Mouse (Mus musculus) neural tube, embryonic 12.5 days (tissue): Measurements from ENCODE around the gene Slc25a13. TPM values are rescaled to one million over a fixed set of nuclear protein-coding genes. Genes with fewer than 3 reads are reported as not detected.

ENCODE experiments used
- ATAC-seq: fragments of 200-750 bp; cut with Nextera tagmentation; 2 replicates; pipeline ENCODE4 v1.8.0; 2017; ENCODE audit warnings: low read depth, mild to moderate bottlenecking, moderate TSS enrichment, moderate library complexity; ENCODE audit not compliant: low FRiP score
- H3K27ac ChIP-seq: fragments of 300-500 bp; sonication (generic); 2 replicates; pipeline ENCODE4 v1.5.1; 2016
- H3K27me3 ChIP-seq: fragments of 300-500 bp; sonication (generic); replicated peaks from 2 replicates; pipeline ENCODE4 v1.6.1; 2016; ENCODE audit warnings: mild to moderate bottlenecking
- H3K36me3 ChIP-seq: fragments of 300-500 bp; sonication (generic); 2 replicates; pipeline ENCODE4 v1.6.1; 2016; ENCODE audit warnings: mild to moderate bottlenecking
- H3K4me1 ChIP-seq: fragments of 300-500 bp; sonication (generic); 2 replicates; pipeline ENCODE4 v1.6.1; 2016
- H3K4me2 ChIP-seq: fragments of 300-500 bp; sonication (generic); replicated peaks from 2 replicates; pipeline ENCODE4 v1.6.1; 2016; ENCODE audit warnings: mild to moderate bottlenecking
- H3K4me3 ChIP-seq: fragments of 300-500 bp; sonication (generic); 2 replicates; pipeline ENCODE4 v1.5.1; 2016
- H3K9ac ChIP-seq: fragments of 300-500 bp; sonication (generic); 2 replicates; pipeline ENCODE4 v1.6.1; 2016; ENCODE audit warnings: mild to moderate bottlenecking
- H3K9me3 ChIP-seq: fragments of 300-500 bp; sonication (generic); 2 replicates; pipeline ENCODE4 v1.6.1; 2016; ENCODE audit warnings: mild to moderate bottlenecking
- WGBS: fragments of 180-500 bp; shearing (Covaris S2); methylation state at CpG from one replicate; pipeline ENCODE4 v1.1.7; 2016; 5-methylcytosine and 5-hydroxymethylcytosine counted together
- polyA plus RNA-seq: library from polyadenylated mRNA; unstranded; fragments of >200 nt; fragmentation: Nextera tagmentation; extraction: Ambion mirVana; gene quantifications from 2 replicates; pipeline ENCODE4 v1.2.1, GENCODE M21; 2016

The Slc25a13 gene
- 17.4 and 17.9 TPM in 2 replicates for polyA plus RNA-seq

- Histone ChIP-seq H3K27ac (no peak within 1 kb of the TSS), H3K9me3 (no peaks in the 10 kb centered on the region), H3K9ac (peak within 1 kb of the TSS; percentile 66), H3K4me1 (peaks cover 10% of the 10 kb centered on the region; the same call in 1 of the 2 replicates), H3K4me2 (peak within 1 kb of the TSS; percentile 91), H3K36me3 (no peaks in the 10 kb centered on the region), H3K27me3 (no peaks in the 10 kb centered on the region), H3K4me3 (peak within 1 kb of the TSS; percentile 66)
- under 1% methylated on average over 51 of the region's 51 CpGs for WGBS
- ATAC-seq = peak; percentile 96
These were observed at the start of gene Slc25a13 for GRCm38 (mm10) chr6:6216507-6217285. TSS of gene Slc25a13 (minus strand) at chr6:6217173.

GRCm38 (mm10) chr6:6265761-6266160 is 48.8 kb upstream of the Slc25a13 start:
- Histone ChIP-seq H3K9me3 (no peaks in the 10 kb centered on the region), H3K36me3 (no peaks in the 10 kb centered on the region), H3K4me3 (no peak overlapping the region), H3K9ac (no peak overlapping the region), H3K27ac (no peak overlapping the region), H3K27me3 (no peaks in the 10 kb centered on the region), H3K4me1 (no peaks in the 10 kb centered on the region), H3K4me2 (no peak overlapping the region)
- no peak for ATAC-seq
- WGBS = 84% methylated on average over 7 of the region's 7 CpGs

- H3K9ac ChIP-seq = no peak overlapping the region
- no peak for ATAC-seq
- 90% methylated on average over 4 of the region's 4 CpGs for WGBS
These were observed 46.4 kb upstream of the Slc25a13 start for GRCm38 (mm10) chr6:6263293-6263911.

GRCm38 (mm10) chr6:6260917-6261316 is 43.9 kb upstream of the Slc25a13 start:
- H3K36me3 ChIP-seq = no peaks in the 10 kb centered on the region
- ATAC-seq = no peak
- H3K4me1 ChIP-seq = no peaks in the 10 kb centered on the region
- H3K27me3 ChIP-seq = no peaks in the 10 kb centered on the region
- H3K9me3 ChIP-seq = no peaks in the 10 kb centered on the region
- H3K4me2 ChIP-seq = no peak overlapping the region
- no peak overlapping the region for H3K4me3 ChIP-seq
- H3K9ac ChIP-seq = no peak overlapping the region
- H3K27ac ChIP-seq = no peak overlapping the region
- 52% methylated on average over 4 of the region's 4 CpGs for WGBS

More at GRCm38 (mm10) chr6:6263293-6263911, 46.4 kb upstream of the Slc25a13 start:
- Histone ChIP-seq H3K9me3 (no peaks in the 10 kb centered on the region), H3K4me2 (no peak overlapping the region), H3K4me3 (no peak overlapping the region), H3K27ac (no peak overlapping the region), H3K36me3 (no peaks in the 10 kb centered on the region), H3K27me3 (no peaks in the 10 kb centered on the region), H3K4me1 (no peaks in the 10 kb centered on the region)

GRCm38 (mm10) chr6:6248500-6248899 is 31.5 kb upstream of the Slc25a13 start:
- 59% methylated on average over 7 of the region's 7 CpGs for WGBS
- no peaks in the 10 kb centered on the region for H3K4me1 ChIP-seq

GRCm38 (mm10) chr6:6243828-6244227 is 26.9 kb upstream of the Slc25a13 start:
- Histone ChIP-seq H3K9ac (no peak overlapping the region), H3K4me2 (no peak overlapping the region), H3K9me3 (no peaks in the 10 kb centered on the region), H3K4me3 (no peak overlapping the region), H3K27ac (no peak overlapping the region), H3K27me3 (no peaks in the 10 kb centered on the region), H3K4me1 (no peaks in the 10 kb centered on the region), H3K36me3 (no peaks in the 10 kb centered on the region)
- WGBS = 81% methylated on average over 1 of the region's 1 CpGs
- ATAC-seq = no peak

More at GRCm38 (mm10) chr6:6248500-6248899, 31.5 kb upstream of the Slc25a13 start:
- Histone ChIP-seq H3K9ac (no peak overlapping the region), H3K4me3 (no peak overlapping the region), H3K4me2 (no peak overlapping the region), H3K36me3 (no peaks in the 10 kb centered on the region), H3K27ac (no peak overlapping the region), H3K9me3 (no peaks in the 10 kb centered on the region), H3K27me3 (no peaks in the 10 kb centered on the region)
- ATAC-seq = no peak

- no peak overlapping the region for H3K4me2 ChIP-seq
- ATAC-seq = no peak
- no peaks in the 10 kb centered on the region for H3K36me3 ChIP-seq
- no peaks in the 10 kb centered on the region for H3K9me3 ChIP-seq
- no peak overlapping the region for H3K27ac ChIP-seq
- no peak overlapping the region for H3K9ac ChIP-seq
- no peaks in the 10 kb centered on the region for H3K27me3 ChIP-seq
- WGBS = 78% methylated on average over 7 of the region's 7 CpGs
- no peaks in the 10 kb centered on the region for H3K4me1 ChIP-seq
- H3K4me3 ChIP-seq = no peak overlapping the region
These were observed 25.1 kb upstream of the Slc25a13 start for GRCm38 (mm10) chr6:6242114-6242513.

- no peak overlapping the region for H3K4me3 ChIP-seq
- no peaks in the 10 kb centered on the region for H3K4me1 ChIP-seq
- H3K27me3 ChIP-seq = no peaks in the 10 kb centered on the region
- no peak overlapping the region for H3K27ac ChIP-seq
- 93% methylated on average over 2 of the region's 2 CpGs for WGBS
- H3K9me3 ChIP-seq = no peaks in the 10 kb centered on the region
- H3K36me3 ChIP-seq = no peaks in the 10 kb centered on the region
- H3K4me2 ChIP-seq = no peak overlapping the region
- no peak overlapping the region for H3K9ac ChIP-seq
- ATAC-seq = no peak
These were observed 19.9 kb upstream of the Slc25a13 start for GRCm38 (mm10) chr6:6236788-6237298.

- H3K4me2 ChIP-seq = no peak overlapping the region
- no peaks in the 10 kb centered on the region for H3K9me3 ChIP-seq
- ATAC-seq = no peak
- H3K9ac ChIP-seq = no peak overlapping the region
- H3K4me3 ChIP-seq = no peak overlapping the region
- WGBS = 98% methylated on average over 2 of the region's 2 CpGs
- H3K4me1 ChIP-seq = no peaks in the 10 kb centered on the region
- H3K27me3 ChIP-seq = no peaks in the 10 kb centered on the region
- no peaks in the 10 kb centered on the region for H3K36me3 ChIP-seq
- no peak overlapping the region for H3K27ac ChIP-seq
These were observed 13.3 kb upstream of the Slc25a13 start for GRCm38 (mm10) chr6:6230262-6230661.

GRCm38 (mm10) chr6:6222721-6223120 is 5.7 kb upstream of the Slc25a13 start:
- H3K27me3 ChIP-seq = no peaks in the 10 kb centered on the region
- WGBS = 83% methylated on average over 7 of the region's 7 CpGs
- no peak for ATAC-seq
- no peaks in the 10 kb centered on the region for H3K4me1 ChIP-seq
- H3K4me3 ChIP-seq = no peak overlapping the region
- no peaks in the 10 kb centered on the region for H3K9me3 ChIP-seq
- H3K36me3 ChIP-seq = no peaks in the 10 kb centered on the region
- no peak overlapping the region for H3K9ac ChIP-seq
- no peak overlapping the region for H3K4me2 ChIP-seq
- H3K27ac ChIP-seq = no peak overlapping the region

- no peak overlapping the region for H3K4me3 ChIP-seq
- no peak overlapping the region for H3K9ac ChIP-seq
- H3K9me3 ChIP-seq = no peaks in the 10 kb centered on the region
- no peak overlapping the region for H3K27ac ChIP-seq
- H3K4me2 ChIP-seq = no peak overlapping the region
- H3K27me3 ChIP-seq = no peaks in the 10 kb centered on the region
- no peak for ATAC-seq
- WGBS = 86% methylated on average over 3 of the region's 3 CpGs
- H3K4me1 ChIP-seq = peaks cover 10% of the 10 kb centered on the region; the same call in 1 of the 2 replicates
- no peaks in the 10 kb centered on the region for H3K36me3 ChIP-seq
These were observed 3.6 kb upstream of the Slc25a13 start for GRCm38 (mm10) chr6:6220574-6220973.

- WGBS = 86% methylated on average over 12 of the region's 12 CpGs
- no peak overlapping the region for H3K4me3 ChIP-seq
- no peaks in the 10 kb centered on the region for H3K36me3 ChIP-seq
- peaks cover 10% of the 10 kb centered on the region; the same call in 1 of the 2 replicates for H3K4me1 ChIP-seq
- H3K4me2 ChIP-seq = no peak overlapping the region
- no peak for ATAC-seq
- H3K9me3 ChIP-seq = no peaks in the 10 kb centered on the region
- H3K27me3 ChIP-seq = no peaks in the 10 kb centered on the region
- H3K9ac ChIP-seq = no peak overlapping the region
- H3K27ac ChIP-seq = no peak overlapping the region
These were observed 2.8 kb upstream of the Slc25a13 start for GRCm38 (mm10) chr6:6219661-6220370.
